Mouse (Mus musculus): ENCODE data around the gene Olfr1388. TPM values are rescaled to one million over a fixed set of nuclear protein-coding genes. Genes with fewer than 3 reads are reported as not detected.
"Not testable (repeated sequence)": the region's sequence is repeated elsewhere in the genome, so short reads cannot be mapped to it uniquely, and the experiment has no call there.

Olfr1388 gene
- polyA plus RNA-seq, 1 experiment from 2014 or later, result 0.05 TPM

DNA sequence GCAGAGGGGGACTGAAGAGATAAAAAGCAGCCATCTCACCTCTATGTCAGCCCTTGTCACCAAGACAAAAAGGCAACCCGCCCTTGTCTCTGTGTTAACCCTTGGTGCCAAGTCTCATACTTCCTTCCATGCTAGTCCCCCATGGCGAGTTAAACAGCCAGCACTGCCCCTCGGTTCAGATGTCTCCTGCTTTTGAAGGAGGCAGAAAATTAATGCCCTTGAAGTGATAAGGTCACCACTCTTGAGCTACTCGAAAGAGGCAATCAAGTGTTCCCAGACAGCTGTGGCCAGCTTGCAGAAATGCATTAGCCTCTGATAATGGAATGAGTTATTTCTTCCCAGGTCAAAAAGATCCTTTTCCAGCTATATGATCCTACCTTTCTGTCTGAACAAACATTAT is 49.5 kb downstream of the Olfr1388 start:
- no peak for ATAC-seq (ENCODE audit: low read depth)
- WGBS, result 27% methylated on average over 4 of the region's 4 CpGs

DNA sequence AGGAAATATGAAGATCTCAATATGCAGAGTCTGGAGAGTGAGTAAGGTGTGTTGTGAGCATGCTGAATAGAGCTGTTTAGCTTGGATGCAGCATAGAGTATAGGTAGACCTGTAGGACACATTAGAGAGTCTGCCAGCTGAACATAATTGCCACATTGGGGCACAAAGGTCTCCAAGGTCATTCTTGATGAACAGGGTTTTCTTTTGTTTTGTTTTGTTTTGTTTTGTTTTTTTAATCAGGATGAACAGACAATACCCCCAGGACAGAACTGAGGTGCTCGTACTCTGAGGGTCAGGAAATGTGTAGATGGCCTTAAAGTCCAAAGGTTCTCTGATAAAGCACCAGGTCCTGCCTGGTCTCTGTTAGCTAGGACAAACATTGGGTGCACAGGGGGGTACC is 52.3 kb downstream of the Olfr1388 start, which contains the start of gene Olfr1385:
Olfr1385 (plus strand) TSS at position 301 of the 400 bp plus-strand sequence.
- not testable (repeated sequence) for H3K9me3 ChIP-seq (ENCODE audit: control insufficient read depth, low read length); H3K36me3 ChIP-seq (ENCODE audit: control insufficient read depth, insufficient read depth, low read length); H3K4me2 ChIP-seq (ENCODE audit: low read depth, low read length); H3K4me3 ChIP-seq (ENCODE audit: low read length); H3K27me3 ChIP-seq (ENCODE audit: control insufficient read depth, insufficient read depth, low read depth, low read length); ATAC-seq (ENCODE audit: low read depth); H3K4me1 ChIP-seq (replicated peaks; ENCODE audit: control insufficient read depth, insufficient read depth, low read length); H3K27ac ChIP-seq (ENCODE audit: low read length); H3K9ac ChIP-seq (ENCODE audit: low read length)
- WGBS, result 76% methylated on average over 1 of the region's 1 CpGs

More for the DNA sequence above, 49.5 kb downstream of the Olfr1388 start:
- Histone ChIP-seq H3K27me3 (ENCODE audit: control insufficient read depth, insufficient read depth, low read depth, low read length) (no peaks in the 10 kb centered on the region), H3K4me3 (ENCODE audit: low read length) (no peak overlapping the region), H3K4me1 (replicated peaks; ENCODE audit: control insufficient read depth, insufficient read depth, low read length) (no peaks in the 10 kb centered on the region), H3K27ac (ENCODE audit: low read length) (no peak overlapping the region), H3K36me3 (ENCODE audit: control insufficient read depth, insufficient read depth, low read length) (no peaks in the 10 kb centered on the region), H3K4me2 (ENCODE audit: low read depth, low read length) (no peak overlapping the region), H3K9me3 (ENCODE audit: control insufficient read depth, low read length) (no peaks in the 10 kb centered on the region), H3K9ac (ENCODE audit: low read length) (no peak overlapping the region)

Other genes with a start within 250 kb of the Olfr1388 start
- gene Btnl9, start 249.5 kb upstream of the Olfr1388 start, polyA plus RNA-seq (2015; fragmentation: Nextera tagmentation; extraction: Ambion mirVana), result 0.73 and 0.84 TPM in 2 replicates
- gene Zfp62, start 233.3 kb upstream of the Olfr1388 start, polyA plus RNA-seq (2015; fragmentation: Nextera tagmentation; extraction: Ambion mirVana), result 35.8 and 38.2 TPM in 2 replicates
- 73.0 and 78.9 TPM in 2 replicates for gene Mgat1, start 192.4 kb upstream of the Olfr1388 start, polyA plus RNA-seq (2015; fragmentation: Nextera tagmentation; extraction: Ambion mirVana)
- 0.05 TPM in 1 of 2 replicates, not detected in the other for gene Olfr1393, start 158.3 kb upstream of the Olfr1388 start, polyA plus RNA-seq (2015; fragmentation: Nextera tagmentation; extraction: Ambion mirVana)
- gene Olfr1392, start 151.3 kb upstream of the Olfr1388 start, polyA plus RNA-seq (2015; fragmentation: Nextera tagmentation; extraction: Ambion mirVana), result 0.14 TPM in 1 of 2 replicates, not detected in the other
- gene Olfr10, start 131.9 kb upstream of the Olfr1388 start, polyA plus RNA-seq (2015; fragmentation: Nextera tagmentation; extraction: Ambion mirVana), result not detected in 2 replicates
- not detected in 2 replicates for gene Olfr1391, start 113.9 kb upstream of the Olfr1388 start, polyA plus RNA-seq (2015; fragmentation: Nextera tagmentation; extraction: Ambion mirVana)
- gene Olfr1390, start 101.4 kb upstream of the Olfr1388 start, polyA plus RNA-seq (2015; fragmentation: Nextera tagmentation; extraction: Ambion mirVana), result not detected in 2 replicates
- not detected in 2 replicates for gene Olfr1389, start 13.6 kb upstream of the Olfr1388 start, polyA plus RNA-seq (2015; fragmentation: Nextera tagmentation; extraction: Ambion mirVana)
- not detected in 2 replicates for gene Olfr1387, start 18.7 kb downstream of the Olfr1388 start, polyA plus RNA-seq (2015; fragmentation: Nextera tagmentation; extraction: Ambion mirVana)
- not detected in 2 replicates for gene Olfr1386, start 28.4 kb downstream of the Olfr1388 start, polyA plus RNA-seq (2015; fragmentation: Nextera tagmentation; extraction: Ambion mirVana)
- not detected in 2 replicates for gene Olfr1385, start 52.4 kb downstream of the Olfr1388 start, polyA plus RNA-seq (2015; fragmentation: Nextera tagmentation; extraction: Ambion mirVana)
- not detected in 2 replicates for gene Olfr1384, start 70.1 kb downstream of the Olfr1388 start, polyA plus RNA-seq (2015; fragmentation: Nextera tagmentation; extraction: Ambion mirVana)
- not detected in 2 replicates for gene Olfr1383, start 83.0 kb downstream of the Olfr1388 start, polyA plus RNA-seq (2015; fragmentation: Nextera tagmentation; extraction: Ambion mirVana)
- gene Olfr1382, start 91.6 kb downstream of the Olfr1388 start, polyA plus RNA-seq (2015; fragmentation: Nextera tagmentation; extraction: Ambion mirVana), result not detected in 2 replicates
- not detected in 2 replicates for gene Olfr1381, start 106.8 kb downstream of the Olfr1388 start, polyA plus RNA-seq (2015; fragmentation: Nextera tagmentation; extraction: Ambion mirVana)
- not detected in 2 replicates for gene Olfr1380, start 120.3 kb downstream of the Olfr1388 start, polyA plus RNA-seq (2015; fragmentation: Nextera tagmentation; extraction: Ambion mirVana)
- 8.8 and 10.7 TPM in 2 replicates for gene Flt4, start 172.6 kb downstream of the Olfr1388 start, polyA plus RNA-seq (2015; fragmentation: Nextera tagmentation; extraction: Ambion mirVana)
- gene Scgb3a1, start 227.0 kb downstream of the Olfr1388 start, polyA plus RNA-seq (2015; fragmentation: Nextera tagmentation; extraction: Ambion mirVana), result 3.1 and 12.6 TPM in 2 replicates

All from lung, embryonic 16.5 days (tissue).